Mouse (Mus musculus): ENCODE results near the gene Spo11. TPM values are rescaled to one million over a fixed set of nuclear protein-coding genes. Genes with fewer than 3 reads are reported as not detected.

Spo11 gene
- polyA plus RNA-seq, 1 experiment from 2014 or later: 0.22 TPM

DNA sequence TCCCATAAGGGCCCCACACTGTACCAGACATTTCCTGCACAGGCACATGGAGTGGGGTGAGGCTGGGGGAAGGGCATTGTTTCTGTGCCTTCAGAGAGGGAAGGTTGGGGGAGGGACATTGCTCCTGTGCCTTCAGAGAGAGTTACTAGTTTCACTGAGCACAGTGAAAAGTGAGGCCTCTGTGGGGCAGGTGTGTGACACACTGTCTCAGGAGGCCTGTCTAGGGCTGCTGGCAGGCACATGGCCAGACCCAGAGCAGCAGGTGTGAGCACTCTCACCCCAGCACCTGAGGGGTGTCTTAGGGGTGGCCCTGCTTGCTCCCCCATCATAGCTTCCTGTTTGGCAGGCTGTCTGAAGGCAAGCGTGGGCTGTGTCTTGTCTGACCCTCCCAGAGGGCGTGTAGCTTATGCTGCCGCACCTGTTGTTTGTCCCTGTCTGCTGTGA is 49.2 kb downstream of the Spo11 start:
- 0 out of 2 replicates have a peak overlapping the region, but pooled peaks have one; percentile 11 for H3K4me2 ChIP-seq
- H3K9ac ChIP-seq: no peak overlapping the region
- H3K27ac ChIP-seq: peak overlapping the region; percentile 68
- H3K4me3 ChIP-seq: no peak overlapping the region
- H3K27me3 ChIP-seq: no peaks in the 10 kb centered on the region
- ATAC-seq (ENCODE audit: borderline replicate concordance, extremely low read depth, low FRiP score, low TSS enrichment): 0 out of 2 replicates have a peak, but pooled peaks have one; percentile 15
- H3K4me1 ChIP-seq: peaks cover 63% of the 10 kb centered on the region
- no peaks in the 10 kb centered on the region for H3K36me3 ChIP-seq
- no peaks in the 10 kb centered on the region for H3K9me3 ChIP-seq
- 46% methylated on average over 3 of the region's 3 CpGs for WGBS

DNA sequence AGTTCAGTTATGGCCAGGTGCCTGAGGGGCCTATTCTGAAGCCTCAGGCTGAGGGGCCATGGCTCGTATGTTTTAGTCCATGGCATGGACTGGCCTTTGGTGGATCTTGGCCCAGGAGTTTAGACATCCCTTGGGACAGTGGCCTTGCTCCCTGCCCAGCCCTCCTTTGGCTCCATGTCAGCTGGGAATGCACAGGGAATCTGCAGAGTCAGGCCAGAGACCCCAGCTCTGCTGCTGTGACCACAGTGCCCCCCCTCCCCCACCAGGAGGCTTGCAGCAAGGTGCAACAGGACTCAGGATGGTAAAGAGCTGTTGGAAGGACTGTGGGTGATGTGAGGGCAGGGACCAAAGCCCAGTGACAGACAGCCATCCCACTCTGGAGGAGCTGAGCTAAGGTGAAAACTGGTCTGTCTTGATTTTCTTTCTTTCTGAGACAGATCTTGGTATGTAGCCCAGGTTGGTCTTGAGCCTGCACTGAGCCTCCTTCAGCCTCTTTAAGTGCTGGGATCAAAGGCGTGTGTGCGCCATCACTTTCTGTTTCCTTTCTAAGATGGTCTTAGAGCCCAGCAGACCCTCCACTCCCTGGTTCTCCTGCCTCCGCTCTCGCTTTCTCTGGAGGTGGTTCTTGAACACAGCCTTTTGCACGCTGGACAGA is 49.8 kb downstream of the Spo11 start:
- ATAC-seq (ENCODE audit: borderline replicate concordance, extremely low read depth, low FRiP score, low TSS enrichment): no peak
- no peak overlapping the region for H3K4me3 ChIP-seq
- no peak overlapping the region for H3K9ac ChIP-seq
- no peaks in the 10 kb centered on the region for H3K9me3 ChIP-seq
- 78% methylated on average over 6 of the region's 6 CpGs for WGBS
- peaks cover 63% of the 10 kb centered on the region for H3K4me1 ChIP-seq
- H3K36me3 ChIP-seq: 0 out of 2 replicates have a peak, but pooled peaks cover 5% of the 10 kb centered on the region
- H3K27ac ChIP-seq: peak overlapping the region; percentile 68
- 0 out of 2 replicates have a peak overlapping the region, but pooled peaks have one; percentile 11 for H3K4me2 ChIP-seq
- no peaks in the 10 kb centered on the region for H3K27me3 ChIP-seq

DNA sequence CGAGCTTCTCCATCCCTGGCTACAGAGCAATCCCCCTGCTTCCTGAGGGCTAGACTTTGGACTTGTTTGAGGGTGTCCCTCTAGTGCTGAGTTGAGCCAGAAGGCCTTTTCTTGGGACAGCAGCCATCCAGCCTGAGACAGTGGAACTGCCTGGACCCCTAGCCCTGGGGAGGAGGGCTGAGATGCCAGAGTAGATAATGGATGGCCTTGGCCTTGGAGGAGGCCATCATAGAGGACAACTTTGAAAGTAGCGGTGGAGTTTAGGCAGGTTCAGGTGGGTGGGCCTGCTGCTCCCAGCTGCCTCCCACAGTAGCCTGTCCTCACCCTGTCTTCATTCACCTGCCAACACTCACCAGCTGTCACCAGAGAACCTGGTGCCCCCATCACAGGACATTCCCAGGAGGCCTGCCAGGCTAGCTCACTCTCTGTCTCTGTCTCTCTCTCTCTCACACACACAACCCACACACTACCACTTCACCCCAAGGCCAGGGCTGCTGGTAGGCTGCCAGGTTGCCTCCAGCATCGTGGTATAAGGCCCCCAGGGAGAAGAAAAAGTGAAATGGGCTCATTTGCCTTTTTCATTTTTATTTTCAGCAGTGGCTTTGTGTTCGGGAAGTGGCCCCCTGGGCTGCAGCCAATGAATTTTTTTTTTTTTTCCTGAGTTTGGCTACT is 50.5 kb downstream of the Spo11 start:
- Histone ChIP-seq H3K27me3 (no peaks in the 10 kb centered on the region), H3K4me3 (no peak overlapping the region), H3K4me1 (peaks cover 57% of the 10 kb centered on the region), H3K27ac (peak overlapping the region; percentile 68), H3K36me3 (0 out of 2 replicates have a peak, but pooled peaks cover 9% of the 10 kb centered on the region), H3K9ac (no peak overlapping the region), H3K4me2 (no peak overlapping the region), H3K9me3 (no peaks in the 10 kb centered on the region)
- ATAC-seq (ENCODE audit: borderline replicate concordance, extremely low read depth, low FRiP score, low TSS enrichment): no peak
- WGBS: 56% methylated on average over 4 of the region's 4 CpGs

DNA sequence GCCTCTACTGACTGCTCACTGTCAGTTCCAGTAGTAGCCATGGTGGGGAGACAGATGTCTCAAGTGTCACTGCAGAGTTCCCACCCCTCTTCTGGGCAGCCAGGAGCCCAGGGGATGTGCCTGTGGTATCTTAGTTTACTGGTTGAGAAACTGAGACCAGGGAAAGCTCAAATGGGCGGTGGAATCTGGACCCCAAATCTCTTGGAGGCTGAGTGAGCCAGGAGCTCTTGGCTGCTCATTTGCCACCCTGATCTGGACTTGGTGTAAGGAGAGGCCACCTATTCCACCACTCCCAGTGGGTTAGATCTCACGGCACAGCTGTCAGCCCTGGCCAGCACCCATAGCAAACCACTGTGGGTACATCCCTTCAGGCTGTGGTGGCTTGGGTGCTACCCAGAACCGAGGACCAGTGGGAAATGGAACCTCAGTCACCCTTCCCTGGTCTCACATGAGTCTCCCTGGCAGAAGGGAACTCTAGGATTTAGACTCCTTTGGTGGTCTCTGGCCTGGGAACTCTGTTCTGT is 51.1 kb downstream of the Spo11 start:
- Histone ChIP-seq H3K4me1 (peaks cover 51% of the 10 kb centered on the region), H3K4me3 (no peak overlapping the region), H3K27ac (no peak overlapping the region), H3K9ac (no peak overlapping the region), H3K9me3 (no peaks in the 10 kb centered on the region), H3K4me2 (no peak overlapping the region), H3K27me3 (no peaks in the 10 kb centered on the region), H3K36me3 (peaks cover 13% of the 10 kb centered on the region)
- no peak for ATAC-seq (ENCODE audit: borderline replicate concordance, extremely low read depth, low FRiP score, low TSS enrichment)
- 84% methylated on average over 3 of the region's 3 CpGs for WGBS

DNA sequence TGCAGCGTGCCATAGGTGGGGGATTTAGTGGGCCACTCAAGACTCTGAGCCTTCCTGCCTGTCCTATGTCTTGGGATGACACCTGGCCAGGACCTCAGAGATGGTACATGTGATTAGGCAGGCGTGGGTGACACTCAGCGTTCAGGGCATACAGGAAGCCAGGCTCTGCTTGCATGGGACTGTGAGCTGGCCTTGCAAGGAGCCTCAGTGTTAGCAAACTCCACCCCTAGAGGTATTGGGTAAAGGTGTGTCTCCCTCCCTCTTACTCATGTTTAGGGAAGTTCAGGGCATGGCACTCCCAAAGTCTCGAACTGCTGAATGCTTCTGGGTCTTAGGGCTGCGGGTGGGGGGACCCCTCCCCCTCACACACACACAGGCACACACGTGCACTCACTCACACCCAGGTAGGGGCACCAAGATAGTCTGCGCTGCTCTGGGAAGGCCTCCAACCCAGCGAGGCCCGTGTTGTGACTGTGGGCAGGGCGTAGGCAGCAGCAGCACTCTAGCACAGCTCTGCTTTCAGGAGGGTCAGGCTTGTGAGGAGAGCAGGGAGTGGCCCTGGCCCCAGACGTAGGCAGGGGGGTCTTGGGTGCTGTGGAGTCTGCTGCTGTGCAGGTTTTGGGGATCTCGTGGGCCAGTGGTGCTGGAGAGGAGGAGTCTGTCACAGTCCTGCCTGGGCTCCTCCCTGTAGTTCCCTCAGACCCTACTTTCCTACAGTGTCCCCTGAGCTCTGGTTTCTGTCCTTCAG is 53.3 kb downstream of the Spo11 start:
- H3K36me3 ChIP-seq: peaks cover 25% of the 10 kb centered on the region
- H3K4me1 ChIP-seq: peaks cover 29% of the 10 kb centered on the region
- no peak overlapping the region for H3K4me2 ChIP-seq
- H3K27me3 ChIP-seq: no peaks in the 10 kb centered on the region
- no peak overlapping the region for H3K4me3 ChIP-seq
- 72% methylated on average over 12 of the region's 12 CpGs for WGBS
- H3K27ac ChIP-seq: no peak overlapping the region
- H3K9ac ChIP-seq: no peak overlapping the region
- ATAC-seq (ENCODE audit: borderline replicate concordance, extremely low read depth, low FRiP score, low TSS enrichment): no peak
- no peaks in the 10 kb centered on the region for H3K9me3 ChIP-seq

DNA sequence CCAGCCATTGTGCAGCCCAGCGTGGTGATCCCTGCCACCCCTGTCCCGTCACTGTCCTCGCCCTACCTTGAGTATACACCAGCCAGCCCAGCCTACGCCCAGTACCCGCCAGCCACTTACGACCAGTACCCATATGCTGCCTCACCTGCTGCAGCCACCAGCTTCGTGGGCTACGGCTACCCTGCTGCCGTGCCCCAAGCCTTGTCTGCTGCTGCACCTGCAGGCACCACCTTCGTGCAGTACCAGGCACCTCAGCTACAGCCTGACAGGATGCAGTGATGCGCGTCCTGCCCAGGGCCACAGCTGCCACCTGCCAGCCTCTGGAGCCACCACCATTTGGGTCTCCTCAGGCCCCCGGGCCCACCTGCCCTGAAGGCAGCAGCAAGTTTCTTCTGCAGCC is 56.0 kb downstream of the Spo11 start:
- ATAC-seq (ENCODE audit: borderline replicate concordance, extremely low read depth, low FRiP score, low TSS enrichment): no peak
- Histone ChIP-seq H3K27me3 (no peaks in the 10 kb centered on the region), H3K9ac (no peak overlapping the region), H3K4me2 (no peak overlapping the region), H3K4me1 (peaks cover under 1% of the 10 kb centered on the region; the same call in 1 of the 2 replicates), H3K4me3 (no peak overlapping the region), H3K9me3 (no peaks in the 10 kb centered on the region), H3K27ac (no peak overlapping the region), H3K36me3 (peaks cover 25% of the 10 kb centered on the region)
- WGBS: 92% methylated on average over 13 of the region's 13 CpGs

DNA sequence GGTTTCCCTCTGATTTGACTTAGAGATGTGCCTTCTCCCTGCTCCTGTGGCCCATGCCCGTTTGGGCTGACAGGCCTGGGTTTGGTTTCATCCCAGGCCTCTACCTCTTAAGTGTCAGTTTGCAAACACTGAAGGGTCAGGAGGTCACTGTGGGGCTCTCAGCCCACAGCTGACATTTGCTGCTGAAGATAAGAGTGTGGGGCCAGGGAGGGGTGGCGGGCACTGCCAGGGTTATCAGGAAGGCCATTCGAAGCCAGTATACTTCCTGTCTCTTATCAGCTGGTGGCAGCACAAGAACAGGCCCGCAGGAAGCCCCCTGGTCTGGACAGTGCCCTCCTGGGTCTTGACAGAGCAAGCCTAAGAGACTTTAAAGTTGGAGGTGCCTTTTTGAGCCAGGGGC is 57.5 kb downstream of the Spo11 start:
- 23% methylated on average over 4 of the region's 4 CpGs for WGBS
- no peak overlapping the region for H3K27ac ChIP-seq
- ATAC-seq (ENCODE audit: borderline replicate concordance, extremely low read depth, low FRiP score, low TSS enrichment): no peak

DNA sequence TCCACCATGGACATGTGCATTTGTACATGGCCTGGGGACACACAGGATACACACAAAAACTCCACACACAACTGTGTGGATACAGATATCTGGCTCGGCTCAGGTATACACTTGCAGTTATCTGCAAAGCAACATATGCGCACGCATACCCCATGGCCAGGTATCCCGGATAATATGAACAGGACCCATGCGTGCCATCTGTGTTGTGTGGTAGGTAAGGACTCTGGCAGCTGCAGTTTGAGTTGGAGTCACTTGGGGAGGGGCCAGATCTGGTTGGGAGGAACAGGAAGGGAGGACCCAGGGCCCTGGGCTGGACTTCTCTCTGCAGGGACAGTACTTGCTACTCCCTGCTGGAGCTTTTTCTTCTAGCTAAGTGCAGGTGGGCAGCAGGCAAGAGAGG is 58.2 kb downstream of the Spo11 start:
- Histone ChIP-seq H3K9me3 (no peaks in the 10 kb centered on the region), H3K36me3 (peaks cover 25% of the 10 kb centered on the region), H3K27me3 (no peaks in the 10 kb centered on the region), H3K9ac (no peak overlapping the region), H3K4me2 (no peak overlapping the region), H3K4me3 (no peak overlapping the region), H3K4me1 (no peaks in the 10 kb centered on the region), H3K27ac (no peak overlapping the region)
- 85% methylated on average over 5 of the region's 5 CpGs for WGBS
- no peak for ATAC-seq (ENCODE audit: borderline replicate concordance, extremely low read depth, low FRiP score, low TSS enrichment)

More for the DNA sequence above, 57.5 kb downstream of the Spo11 start:
- no peaks in the 10 kb centered on the region for H3K9me3 ChIP-seq
- no peak overlapping the region for H3K4me3 ChIP-seq
- H3K27me3 ChIP-seq: no peaks in the 10 kb centered on the region
- no peak overlapping the region for H3K9ac ChIP-seq
- no peaks in the 10 kb centered on the region for H3K4me1 ChIP-seq
- H3K4me2 ChIP-seq: no peak overlapping the region
- H3K36me3 ChIP-seq: peaks cover 25% of the 10 kb centered on the region

DNA sequence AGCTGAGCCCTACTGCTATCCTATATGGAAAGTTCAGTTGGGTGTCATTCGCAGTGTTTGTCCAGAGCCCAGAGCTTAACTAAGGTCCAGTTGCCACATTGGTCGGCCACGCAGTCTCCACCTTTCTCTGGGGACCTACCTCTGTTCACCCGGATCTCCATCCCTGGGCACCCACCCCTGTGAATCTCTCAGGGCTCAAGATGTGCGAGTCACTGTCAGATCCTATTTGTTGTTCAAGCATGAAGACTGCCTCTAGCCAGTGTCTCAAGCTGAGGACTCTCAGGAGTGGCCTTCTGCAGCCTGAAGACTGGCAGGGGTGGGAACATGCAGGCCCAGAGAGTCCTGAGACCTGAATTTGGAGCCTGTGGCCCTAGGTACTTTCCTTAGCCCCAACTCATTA is 58.6 kb downstream of the Spo11 start:
- Histone ChIP-seq H3K9ac (no peak overlapping the region), H3K4me2 (no peak overlapping the region), H3K4me3 (no peak overlapping the region), H3K27ac (no peak overlapping the region), H3K9me3 (no peaks in the 10 kb centered on the region), H3K36me3 (peaks cover 25% of the 10 kb centered on the region), H3K4me1 (no peaks in the 10 kb centered on the region), H3K27me3 (no peaks in the 10 kb centered on the region)
- ATAC-seq (ENCODE audit: borderline replicate concordance, extremely low read depth, low FRiP score, low TSS enrichment): no peak
- 84% methylated on average over 5 of the region's 5 CpGs for WGBS

DNA sequence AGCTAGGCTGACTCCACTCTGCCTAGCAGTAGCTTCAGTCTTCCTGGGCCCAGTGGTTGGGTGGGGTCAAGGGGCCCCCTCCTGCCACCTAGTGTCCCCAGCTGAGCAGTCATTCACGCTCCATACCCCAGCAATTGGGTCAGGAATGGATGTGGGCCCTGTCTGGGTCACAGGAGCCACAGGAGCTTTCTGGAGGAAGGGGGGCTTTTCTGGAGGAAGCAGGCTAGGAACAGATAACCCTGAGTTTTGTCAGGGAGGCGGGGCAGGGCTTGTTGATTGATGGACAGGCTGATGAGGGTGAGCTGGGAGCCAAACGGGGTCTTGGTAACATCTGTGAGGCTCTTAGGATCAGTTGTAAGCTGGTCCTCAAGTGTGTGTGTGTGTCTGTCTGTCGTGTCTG is 59.1 kb downstream of the Spo11 start:
- H3K9me3 ChIP-seq: no peaks in the 10 kb centered on the region
- ATAC-seq (ENCODE audit: borderline replicate concordance, extremely low read depth, low FRiP score, low TSS enrichment): no peak
- H3K4me3 ChIP-seq: no peak overlapping the region
- H3K27me3 ChIP-seq: no peaks in the 10 kb centered on the region
- H3K9ac ChIP-seq: no peak overlapping the region
- H3K4me2 ChIP-seq: no peak overlapping the region
- WGBS: 51% methylated on average over 4 of the region's 4 CpGs
- no peaks in the 10 kb centered on the region for H3K4me1 ChIP-seq
- no peak overlapping the region for H3K27ac ChIP-seq
- peaks cover 25% of the 10 kb centered on the region for H3K36me3 ChIP-seq

DNA sequence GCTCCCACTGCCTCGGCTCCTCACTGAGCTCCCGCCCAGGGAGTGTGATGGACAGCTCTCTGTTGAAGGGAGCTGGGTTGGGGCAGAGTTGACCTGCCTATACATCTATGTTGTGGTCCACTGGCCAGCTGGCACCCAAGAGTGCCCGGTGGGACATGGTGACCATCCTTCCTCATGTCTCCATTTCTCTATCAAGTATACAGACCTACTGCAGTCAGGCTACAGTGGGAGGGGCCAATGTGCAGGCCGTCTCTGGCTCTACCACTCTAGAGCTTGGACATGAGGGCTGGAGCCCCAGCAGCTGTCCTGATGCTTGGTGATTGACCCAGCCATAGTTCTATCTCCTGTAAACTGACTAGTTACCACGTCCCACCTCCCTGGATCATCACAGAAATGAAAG is 59.8 kb downstream of the Spo11 start:
- Histone ChIP-seq H3K4me3 (no peak overlapping the region), H3K27me3 (no peaks in the 10 kb centered on the region), H3K4me2 (no peak overlapping the region), H3K27ac (no peak overlapping the region), H3K4me1 (no peaks in the 10 kb centered on the region), H3K36me3 (peaks cover 19% of the 10 kb centered on the region), H3K9ac (no peak overlapping the region), H3K9me3 (no peaks in the 10 kb centered on the region)
- no peak for ATAC-seq (ENCODE audit: borderline replicate concordance, extremely low read depth, low FRiP score, low TSS enrichment)
- WGBS: 67% methylated on average over 5 of the region's 5 CpGs
